Mouse (Mus musculus) hematopoietic multipotent progenitor cell, adult 10-12 weeks (in vitro differentiated cells): ENCODE results near the gene Vsig10l. TPM values are rescaled to one million over a fixed set of nuclear protein-coding genes. Genes with fewer than 3 reads are reported as not detected.

Source experiments
- polyA plus RNA-seq: library from polyadenylated mRNA; stranded (reverse); fragments of >175 nt; gene quantifications from 2 replicates; pipeline ENCODE4 v1.2.3, GENCODE M21; 2012; ENCODE audit warnings: low replicate concordance

Vsig10l gene
- 14.9 and 39.1 TPM in 2 replicates for polyA plus RNA-seq

DNA sequence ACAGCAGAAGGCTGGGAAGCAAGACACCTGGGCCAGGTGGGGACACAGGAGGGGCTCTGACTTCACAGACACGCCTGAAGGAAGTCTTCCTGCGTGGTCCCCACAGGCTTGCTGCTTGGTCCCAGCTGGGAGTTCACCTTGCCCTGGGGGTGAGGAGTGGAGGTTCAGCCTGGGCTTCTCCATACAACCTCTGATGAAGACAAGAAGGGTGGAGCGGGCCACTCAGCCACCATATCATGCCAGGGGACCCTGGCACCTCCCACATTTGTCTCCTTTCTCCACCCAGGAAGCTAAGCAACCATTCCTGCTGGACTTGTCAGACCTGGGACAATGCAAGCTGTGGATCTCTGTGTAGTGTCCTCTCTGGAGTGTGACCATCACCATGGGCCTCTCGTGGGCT lies at the start of gene Vsig10l:
Vsig10l (plus strand) TSS at position 301 of the 400 bp plus-strand sequence.

GRCm38 (mm10) chr7:43427406-43427805 lies 35.5 kb upstream of the Vsig10l start, which contains the start of gene Lim2:
Lim2 (plus strand) TSS chr7:43427670.

GRCm38 (mm10) chr7:43436341-43437255 lies 26.4 kb upstream of the Vsig10l start, which contains the start of gene Nkg7:
Nkg7 (plus strand) TSS chr7:43437073.

GRCm38 (mm10) chr7:43440482-43440881 lies 22.5 kb upstream of the Vsig10l start, which contains the start of gene Cldnd2:
Cldnd2 (plus strand) TSS chr7:43440782.

GRCm38 (mm10) chr7:43443917-43444293 lies 19.0 kb upstream of the Vsig10l start, which contains the start of the genes Etfb and Gm45233:
Etfb (plus strand) TSS chr7:43444083.
Gm45233 (plus strand) TSS chr7:43444128.

GRCm38 (mm10) chr7:43489631-43490125 lies 26.7 kb downstream of the Vsig10l start, which contains the start of gene Iglon5:
Iglon5 (minus strand) TSS chr7:43490075.

Other genes starting within 250 kb of the Vsig10l start
- 0.98 and 5.1 TPM in 2 replicates for gene Zfp715, start 149.9 kb upstream of the Vsig10l start, polyA plus RNA-seq
- gene Siglecf, start 111.8 kb upstream of the Vsig10l start, polyA plus RNA-seq = 1.2 and 1.7 TPM in 2 replicates
- gene Siglecg, start 54.9 kb upstream of the Vsig10l start, polyA plus RNA-seq = 125 and 150 TPM in 2 replicates
- 0.07 and 0.27 TPM in 2 replicates for gene Lim2, start 35.5 kb upstream of the Vsig10l start, polyA plus RNA-seq
- gene Nkg7, start 26.1 kb upstream of the Vsig10l start, polyA plus RNA-seq = 14.5 and 30.8 TPM in 2 replicates
- 0.22 and 0.27 TPM in 2 replicates for gene Cldnd2, start 22.4 kb upstream of the Vsig10l start, polyA plus RNA-seq
- 49.3 and 54.9 TPM in 2 replicates for gene Etfb, start 19.1 kb upstream of the Vsig10l start, polyA plus RNA-seq
- gene Gm45233, start 19.0 kb upstream of the Vsig10l start, polyA plus RNA-seq = not detected in 2 replicates
- 0.04 and 0.28 TPM in 2 replicates for gene Iglon5, start 26.9 kb downstream of the Vsig10l start, polyA plus RNA-seq
- 0.07 TPM in 1 of 2 replicates, not detected in the other for gene 4931406B18Rik, start 42.8 kb downstream of the Vsig10l start, polyA plus RNA-seq
- 11.3 and 17.5 TPM in 2 replicates for gene Cd33, start 81.3 kb downstream of the Vsig10l start, polyA plus RNA-seq
- gene Zfp658, start 99.1 kb downstream of the Vsig10l start, polyA plus RNA-seq = 1.1 and 1.3 TPM in 2 replicates
- 0.33 and 0.56 TPM in 2 replicates for gene Zfp719, start 116.5 kb downstream of the Vsig10l start, polyA plus RNA-seq
- gene Zfp819, start 144.0 kb downstream of the Vsig10l start, polyA plus RNA-seq = not detected in 2 replicates
- gene Ceacam18, start 171.6 kb downstream of the Vsig10l start, polyA plus RNA-seq = not detected in 2 replicates
- 8.8 and 9.1 TPM in 2 replicates for gene Siglece, start 197.0 kb downstream of the Vsig10l start, polyA plus RNA-seq
- 10.6 and 22.0 TPM in 2 replicates for gene Ctu1, start 208.9 kb downstream of the Vsig10l start, polyA plus RNA-seq
- 0.09 TPM in 1 of 2 replicates, not detected in the other for gene Klk14, start 227.3 kb downstream of the Vsig10l start, polyA plus RNA-seq
- gene Klk13, start 249.4 kb downstream of the Vsig10l start, polyA plus RNA-seq = not detected in 2 replicates